Mouse (Mus musculus) megakaryocyte, embryonic 14.5 days (primary cell): ENCODE data around the gene Flt1.

Experiments used
- FLI1 ChIP-seq: IDR thresholded peaks from 2 replicates; pipeline ENCODE4 v1.6.1; 2012; ENCODE audit warnings: low read length, inconsistent platforms, mixed read lengths
- GATA1 ChIP-seq: IDR thresholded peaks from 3 replicates; pipeline ENCODE4 v1.6.1; 2012; ENCODE audit warnings: mixed read lengths, low read length, inconsistent platforms, borderline replicate concordance

- TF ChIP-seq FLI1 (no peak), GATA1 (no peak)
Observed at GRCm38 (mm10) chr5:147668637-147669344, 57.0 kb downstream of the Flt1 start.
